Mouse (Mus musculus) cortical plate, adult 2 months (tissue): ENCODE results near the gene Scn3a. TPM values are rescaled to one million over a fixed set of nuclear protein-coding genes. Genes with fewer than 3 reads are reported as not detected.

ENCODE experiments used
- H3K27ac ChIP-seq: fragments of 200-500 bp; 2 replicates; pipeline ENCODE4 v1.5.1; 2012; ENCODE audit warnings: low read length, control low read depth, inconsistent platforms; ENCODE audit not compliant: insufficient read depth
- H3K4me1 ChIP-seq: fragments of 200-500 bp; 2 replicates; pipeline ENCODE4 v1.6.1; 2011; ENCODE audit warnings: low read length; ENCODE audit not compliant: control insufficient read depth, insufficient read depth
- H3K4me3 ChIP-seq: fragments of 200-500 bp; 2 replicates; pipeline ENCODE4 v1.5.1; 2011; ENCODE audit warnings: mild to moderate bottlenecking, low read length, control low read depth; ENCODE audit not compliant: insufficient read depth
- CTCF ChIP-seq: fragments of 200-500 bp; IDR thresholded peaks from 2 replicates; pipeline ENCODE4 v1.5.1; 2011; ENCODE audit warnings: mild to moderate bottlenecking, control low read depth, low read length; ENCODE audit not compliant: insufficient read depth; ENCODE audit errors: extremely low read depth
- POLR2A ChIP-seq: fragments of 200-500 bp; IDR thresholded peaks from 2 replicates; pipeline ENCODE4 v1.6.1; 2011; ENCODE audit warnings: mild to moderate bottlenecking, low read length, control low read depth; ENCODE audit not compliant: insufficient read depth; ENCODE audit errors: extremely low read depth
- polyA plus RNA-seq: library from polyadenylated mRNA; depleted of rRNA; stranded (reverse); fragments of >200 nt; gene quantifications from 2 replicates; pipeline ENCODE4 v1.2.3, GENCODE M21; 2012

Gene Scn3a
- polyA plus RNA-seq, 1 experiment, result 12.2 TPM

- TF ChIP-seq POLR2A, result no peak
- no peak for TF ChIP-seq CTCF
- Histone ChIP-seq H3K27ac (no peak overlapping the region), H3K4me1 (0 out of 2 replicates have a peak, but pooled peaks cover 1% of the 10 kb centered on the region), H3K4me3 (no peak overlapping the region)
Observed at GRCm38 (mm10) chr2:65552222-65552621, 15.2 kb downstream of the Scn3a start.

GRCm38 (mm10) chr2:65551736-65552135 lies 15.7 kb downstream of the Scn3a start:
- H3K27ac ChIP-seq, result no peak overlapping the region
- H3K4me1 ChIP-seq, result 0 out of 2 replicates have a peak, but pooled peaks cover 1% of the 10 kb centered on the region
- H3K4me3 ChIP-seq, result no peak overlapping the region
- TF ChIP-seq POLR2A, result no peak
- TF ChIP-seq CTCF, result no peak

GRCm38 (mm10) chr2:65550564-65550963 lies 16.9 kb downstream of the Scn3a start:
- Histone ChIP-seq H3K4me1 (0 out of 2 replicates have a peak, but pooled peaks cover 1% of the 10 kb centered on the region), H3K4me3 (no peak overlapping the region), H3K27ac (no peak overlapping the region)
- TF ChIP-seq CTCF (no peak), POLR2A (no peak)

GRCm38 (mm10) chr2:65548665-65549064 lies 18.8 kb downstream of the Scn3a start:
- H3K4me3 ChIP-seq, result no peak overlapping the region
- peaks cover 4% of the 10 kb centered on the region for H3K4me1 ChIP-seq
- no peak for TF ChIP-seq CTCF
- TF ChIP-seq POLR2A, result no peak
- no peak overlapping the region for H3K27ac ChIP-seq

GRCm38 (mm10) chr2:65547341-65547740 lies 20.1 kb downstream of the Scn3a start:
- Histone ChIP-seq H3K4me3 (no peak overlapping the region), H3K4me1 (peaks cover 4% of the 10 kb centered on the region), H3K27ac (no peak overlapping the region)
- TF ChIP-seq CTCF (no peak), POLR2A (no peak)

GRCm38 (mm10) chr2:65542906-65543592 lies 24.4 kb downstream of the Scn3a start:
- H3K4me3 ChIP-seq, result no peak overlapping the region
- H3K27ac ChIP-seq, result no peak overlapping the region
- H3K4me1 ChIP-seq, result peaks cover 4% of the 10 kb centered on the region
- no peak for TF ChIP-seq CTCF
- no peak for TF ChIP-seq POLR2A

GRCm38 (mm10) chr2:65541781-65542180 lies 25.6 kb downstream of the Scn3a start:
- no peak for TF ChIP-seq POLR2A
- TF ChIP-seq CTCF, result no peak
- peaks cover 4% of the 10 kb centered on the region for H3K4me1 ChIP-seq

GRCm38 (mm10) chr2:65538436-65538835 lies 29.0 kb downstream of the Scn3a start:
- no peak overlapping the region for H3K4me3 ChIP-seq
- no peak for TF ChIP-seq POLR2A
- TF ChIP-seq CTCF, result no peak
- H3K27ac ChIP-seq, result no peak overlapping the region
- H3K4me1 ChIP-seq, result peaks cover 1% of the 10 kb centered on the region; the same call in 1 of the 2 replicates

More at GRCm38 (mm10) chr2:65541781-65542180, 25.6 kb downstream of the Scn3a start:
- Histone ChIP-seq H3K4me3 (no peak overlapping the region), H3K27ac (no peak overlapping the region)

GRCm38 (mm10) chr2:65532127-65532854 lies 35.1 kb downstream of the Scn3a start:
- H3K4me1 ChIP-seq, result no peaks in the 10 kb centered on the region
- TF ChIP-seq POLR2A, result no peak
- TF ChIP-seq CTCF, result no peak
- H3K27ac ChIP-seq, result no peak overlapping the region
- H3K4me3 ChIP-seq, result no peak overlapping the region

DNA sequence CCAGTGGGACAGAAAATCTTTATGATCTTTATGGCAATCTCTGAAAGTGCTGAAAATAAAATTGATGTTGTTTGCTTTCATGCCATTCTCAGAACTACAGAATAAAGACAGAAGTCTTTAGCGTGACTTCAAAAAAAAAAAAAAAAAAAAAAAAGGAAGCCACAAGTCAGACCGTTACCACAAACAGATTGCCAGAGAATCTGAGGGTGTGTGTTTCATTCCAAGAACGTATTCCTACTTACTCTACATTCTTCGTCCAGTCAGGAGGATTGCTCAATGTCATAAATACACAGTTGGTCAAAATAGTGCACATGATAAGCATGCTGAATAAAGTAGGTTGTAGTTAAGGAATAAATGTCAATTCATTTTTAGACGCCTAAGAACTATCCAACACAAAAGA lies 38.3 kb downstream of the Scn3a start:
- no peak overlapping the region for H3K4me3 ChIP-seq
- TF ChIP-seq POLR2A, result no peak
- no peak for TF ChIP-seq CTCF
- H3K27ac ChIP-seq, result no peak overlapping the region
- H3K4me1 ChIP-seq, result no peaks in the 10 kb centered on the region
